Mouse (Mus musculus): ENCODE data around the gene 4931428L18Rik.

The 4931428L18Rik gene

GRCm38 (mm10) chr1:31153793-31154349 lies 68.6 kb downstream of the 4931428L18Rik start:
- DNase-seq (ENCODE audit: inconsistent age in 2 of 2, low spot score in 1 of 2), result peak; percentile 66 to 88

GRCm38 (mm10) chr1:31152799-31153426 lies 69.6 kb downstream of the 4931428L18Rik start:
- DNase-seq (ENCODE audit: inconsistent age in 2 of 2, low spot score in 1 of 2), result peak; percentile 18 to 56

GRCm38 (mm10) chr1:31150546-31150945 lies 71.9 kb downstream of the 4931428L18Rik start:
- no peak for DNase-seq (ENCODE audit: inconsistent age in 2 of 2, low spot score in 1 of 2)

DNA sequence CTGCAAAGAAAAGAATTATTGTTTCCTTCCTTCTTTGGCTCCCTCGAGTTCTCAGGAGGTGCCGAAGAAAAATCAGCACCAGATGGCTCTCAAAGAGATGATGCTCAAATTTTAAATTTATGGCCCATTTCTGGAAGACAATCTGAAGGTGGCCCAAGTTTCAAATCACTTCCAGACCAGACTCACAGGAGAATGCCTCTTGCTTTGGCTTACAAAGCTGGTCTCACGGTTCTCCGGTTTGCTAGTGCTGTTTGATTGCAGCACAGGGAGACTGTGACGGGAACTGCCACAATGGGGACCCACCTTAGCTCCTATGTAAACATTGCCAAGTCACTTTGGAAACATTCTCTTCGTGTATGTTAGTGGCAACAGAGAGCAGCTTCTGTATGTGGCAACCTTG lies 72.8 kb downstream of the 4931428L18Rik start:
- peak in 1 of 2 experiments; percentile 27 for DNase-seq (ENCODE audit: inconsistent age in 2 of 2, low spot score in 1 of 2)

- DNase-seq (ENCODE audit: inconsistent age in 2 of 2, low spot score in 1 of 2), result no peak
Measured at GRCm38 (mm10) chr1:31143571-31143970, 78.9 kb downstream of the 4931428L18Rik start.

- DNase-seq (ENCODE audit: inconsistent age in 2 of 2, low spot score in 1 of 2), result peak in 1 of 2 experiments; percentile 22
Measured at GRCm38 (mm10) chr1:31142288-31143094, 80.0 kb downstream of the 4931428L18Rik start.

- no peak for DNase-seq (ENCODE audit: inconsistent age in 2 of 2, low spot score in 1 of 2)
Measured at GRCm38 (mm10) chr1:31138387-31138786, 84.1 kb downstream of the 4931428L18Rik start.

DNA sequence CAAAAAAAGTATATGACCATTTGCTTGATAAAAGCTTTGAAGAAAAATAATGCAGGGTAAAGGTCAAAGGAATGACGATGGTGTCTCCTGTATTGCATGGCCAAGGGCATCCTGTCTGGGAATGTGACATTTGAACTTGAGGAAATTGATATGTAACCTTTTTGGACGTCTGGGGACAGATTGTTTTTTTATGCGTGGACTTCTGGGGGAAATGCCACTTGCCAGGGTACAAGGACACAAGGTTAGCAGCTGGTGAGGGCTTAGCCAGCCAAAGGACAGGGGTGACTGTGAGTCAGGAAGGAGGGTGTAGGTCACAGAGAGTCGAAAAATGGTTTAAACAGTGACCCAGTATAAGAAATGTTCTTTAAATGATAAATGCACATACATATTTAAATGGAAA lies 109.0 kb downstream of the 4931428L18Rik start:
- peak; percentile 66 to 84 for DNase-seq (ENCODE audit: inconsistent age in 2 of 2, low spot score in 1 of 2)

DNA sequence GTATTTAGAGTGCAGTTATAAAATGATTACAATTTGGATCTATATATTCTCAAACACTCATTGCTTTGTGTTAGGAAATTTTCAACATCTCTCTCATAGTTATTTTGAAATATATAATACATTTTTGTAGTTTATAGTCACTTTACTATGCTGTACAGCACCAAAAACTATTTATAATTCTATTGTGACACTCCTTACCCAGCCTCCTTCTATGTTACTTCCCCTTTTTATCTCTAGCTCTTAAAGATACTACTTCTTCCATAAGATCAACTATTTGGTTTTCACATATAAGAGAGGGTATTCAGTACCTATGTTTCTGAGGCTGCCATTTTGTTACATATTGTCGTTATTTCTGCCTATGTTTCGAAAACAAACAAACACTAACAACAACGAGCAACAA lies 114.5 kb downstream of the 4931428L18Rik start:
- DNase-seq (ENCODE audit: inconsistent age in 2 of 2, low spot score in 1 of 2), result no peak

DNA sequence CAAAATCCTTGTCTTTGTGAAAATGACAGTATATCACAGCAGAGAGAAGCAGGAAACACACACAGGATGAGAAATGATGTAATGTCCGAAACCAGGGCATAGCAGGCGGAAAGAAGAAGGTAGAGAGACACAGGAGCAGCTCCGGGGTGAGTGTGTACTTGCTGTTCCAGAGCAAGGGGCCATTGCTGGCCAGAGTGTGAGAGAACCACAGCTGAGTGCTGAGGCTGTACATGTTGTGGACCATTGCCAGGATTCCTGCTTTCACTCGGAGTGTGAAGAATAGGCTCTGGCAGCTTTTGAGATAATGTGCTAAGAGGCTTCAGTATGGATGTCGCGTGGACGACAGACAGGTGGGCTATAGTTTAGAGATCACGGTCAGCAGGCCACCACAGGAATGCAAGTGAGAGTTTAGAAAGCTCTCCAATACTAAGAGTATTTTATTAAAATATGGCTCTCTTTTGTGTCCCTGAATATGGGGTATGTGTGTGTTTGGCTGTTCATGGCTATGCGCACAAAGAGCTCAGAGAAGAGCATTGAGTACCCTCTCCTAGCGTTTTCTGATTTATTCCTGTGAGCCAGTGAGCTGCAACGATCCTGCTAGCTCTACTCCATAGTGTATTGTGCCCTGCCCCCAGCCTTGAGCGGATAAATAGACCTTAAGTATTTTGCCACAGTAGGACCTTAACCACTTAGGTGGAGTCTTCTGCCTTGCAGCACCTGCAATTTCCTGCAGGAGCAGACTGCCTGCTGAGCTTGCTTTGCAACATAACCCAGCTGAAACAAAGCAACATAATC lies 119.4 kb downstream of the 4931428L18Rik start:
- no peak for DNase-seq (ENCODE audit: inconsistent age in 2 of 2, low spot score in 1 of 2)

DNA sequence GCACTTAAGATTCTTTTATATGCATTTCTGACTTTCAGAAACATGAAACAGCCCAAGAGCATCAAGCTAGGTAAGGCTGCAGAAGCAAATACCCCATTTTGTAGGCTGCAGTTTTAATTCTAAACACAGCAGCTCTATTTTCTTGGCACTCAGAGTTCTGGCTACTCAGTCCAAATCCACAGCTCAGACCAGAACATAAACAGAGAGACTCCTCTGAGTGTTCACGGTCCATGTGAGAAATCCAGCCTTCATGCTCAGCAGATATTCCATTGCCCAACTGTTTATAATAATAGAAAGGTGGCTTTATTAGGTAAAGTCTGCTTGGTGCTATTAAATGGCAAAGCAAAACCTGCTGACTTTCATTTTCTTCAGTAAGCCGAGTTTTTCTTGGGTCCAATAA lies 120.2 kb downstream of the 4931428L18Rik start:
- no peak for DNase-seq (ENCODE audit: inconsistent age in 2 of 2, low spot score in 1 of 2)

- no peak for DNase-seq (ENCODE audit: inconsistent age in 2 of 2, low spot score in 1 of 2)
Measured at GRCm38 (mm10) chr1:31097208-31097607, 125.3 kb downstream of the 4931428L18Rik start.

DNA sequence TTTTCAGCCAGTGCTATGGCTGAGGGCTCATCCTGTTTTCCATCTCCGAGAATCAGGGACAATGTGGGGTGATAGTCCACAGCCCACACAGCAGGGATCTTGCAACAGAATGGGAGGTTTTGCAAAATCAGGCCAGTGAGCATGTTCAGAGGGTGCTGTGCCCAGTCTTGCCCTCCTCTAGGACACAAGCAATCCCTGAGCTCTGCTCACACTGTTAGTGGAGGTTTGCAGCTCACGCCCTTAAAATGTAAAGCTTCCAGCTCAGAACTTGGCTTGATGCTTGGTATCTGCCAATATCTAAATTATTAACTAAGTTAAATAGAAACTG lies 126.1 kb downstream of the 4931428L18Rik start:
- peak in 1 of 2 experiments; percentile 59 for DNase-seq (ENCODE audit: inconsistent age in 2 of 2, low spot score in 1 of 2)

DNA sequence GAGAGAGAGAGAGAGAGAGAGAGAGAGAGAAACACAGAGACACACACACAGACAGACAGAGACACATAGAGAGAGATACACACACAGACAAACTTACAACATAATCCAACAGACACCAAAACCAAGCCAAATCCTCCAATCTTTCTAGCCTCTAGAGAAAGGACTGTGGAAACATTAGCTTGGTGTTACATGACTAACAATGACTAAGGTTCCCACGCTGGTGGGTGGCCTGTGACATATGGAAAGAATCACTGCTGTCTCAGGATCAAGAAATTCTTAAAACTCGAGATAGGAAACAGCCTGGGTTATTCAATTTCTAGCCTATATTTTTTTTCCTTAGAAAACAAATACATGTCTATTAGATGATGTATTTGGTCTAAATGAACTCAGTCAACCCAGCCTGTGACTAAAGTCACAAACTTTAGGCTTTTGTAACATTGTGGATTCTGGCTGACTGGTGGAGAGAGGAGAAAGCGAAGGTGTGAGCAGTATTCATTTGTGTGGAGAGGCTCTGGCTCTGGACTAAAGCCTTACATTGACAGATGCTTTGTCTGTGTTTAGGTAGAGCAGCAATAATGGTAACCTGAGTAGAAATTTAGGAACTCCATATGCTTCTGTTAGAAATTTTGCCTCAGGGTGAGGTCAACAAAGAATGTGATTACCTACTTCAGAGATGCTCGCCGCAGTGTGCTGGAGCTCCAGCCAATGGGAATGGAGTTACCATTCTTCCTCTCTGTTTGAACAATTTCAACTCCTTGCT lies 126.6 kb downstream of the 4931428L18Rik start:
- DNase-seq (ENCODE audit: inconsistent age in 2 of 2, low spot score in 1 of 2), result no peak

DNA sequence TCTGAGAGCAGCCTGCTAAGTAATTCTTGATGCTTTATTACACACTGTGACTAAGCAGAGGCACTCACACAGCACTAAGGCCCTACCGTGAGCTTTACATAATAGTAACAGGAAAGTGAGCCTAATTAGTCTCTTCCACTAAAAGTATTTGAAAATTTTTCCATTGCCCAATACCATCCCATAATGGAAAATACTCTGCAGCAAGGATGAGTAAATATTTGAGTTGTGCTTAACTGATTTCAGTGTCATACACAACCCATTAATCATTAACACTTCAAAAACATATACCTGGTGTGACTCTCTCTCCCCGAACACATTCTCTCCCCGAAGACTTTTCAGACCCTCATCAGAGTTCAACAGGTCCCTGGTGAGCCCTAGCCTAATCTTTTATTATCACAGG lies 127.7 kb downstream of the 4931428L18Rik start:
- DNase-seq (ENCODE audit: inconsistent age in 2 of 2, low spot score in 1 of 2), result no peak

DNA sequence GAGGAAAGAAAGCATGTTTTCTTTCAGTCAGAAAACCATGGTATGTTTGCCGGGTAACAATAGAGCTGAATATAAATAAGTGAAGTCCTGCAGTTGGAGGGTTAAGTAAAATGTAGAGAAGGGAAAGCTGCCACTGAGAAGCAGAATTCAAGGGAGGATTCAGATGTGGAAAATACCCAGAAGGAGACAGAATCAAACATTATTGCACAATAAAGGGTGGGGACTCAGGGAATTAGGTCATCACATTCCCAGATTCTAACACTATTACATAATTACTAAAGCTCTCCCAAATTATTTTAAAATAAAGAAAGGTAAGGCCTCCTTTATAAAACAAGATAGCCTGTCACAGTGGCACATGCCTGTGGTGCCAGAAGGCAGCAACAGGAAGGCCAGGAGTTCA lies 128.5 kb downstream of the 4931428L18Rik start:
- DNase-seq (ENCODE audit: inconsistent age in 2 of 2, low spot score in 1 of 2), result peak in 1 of 2 experiments; percentile 79

GRCm38 (mm10) chr1:31088686-31089085 lies 133.8 kb downstream of the 4931428L18Rik start:
- no peak for DNase-seq (ENCODE audit: inconsistent age in 2 of 2, low spot score in 1 of 2)

DNA sequence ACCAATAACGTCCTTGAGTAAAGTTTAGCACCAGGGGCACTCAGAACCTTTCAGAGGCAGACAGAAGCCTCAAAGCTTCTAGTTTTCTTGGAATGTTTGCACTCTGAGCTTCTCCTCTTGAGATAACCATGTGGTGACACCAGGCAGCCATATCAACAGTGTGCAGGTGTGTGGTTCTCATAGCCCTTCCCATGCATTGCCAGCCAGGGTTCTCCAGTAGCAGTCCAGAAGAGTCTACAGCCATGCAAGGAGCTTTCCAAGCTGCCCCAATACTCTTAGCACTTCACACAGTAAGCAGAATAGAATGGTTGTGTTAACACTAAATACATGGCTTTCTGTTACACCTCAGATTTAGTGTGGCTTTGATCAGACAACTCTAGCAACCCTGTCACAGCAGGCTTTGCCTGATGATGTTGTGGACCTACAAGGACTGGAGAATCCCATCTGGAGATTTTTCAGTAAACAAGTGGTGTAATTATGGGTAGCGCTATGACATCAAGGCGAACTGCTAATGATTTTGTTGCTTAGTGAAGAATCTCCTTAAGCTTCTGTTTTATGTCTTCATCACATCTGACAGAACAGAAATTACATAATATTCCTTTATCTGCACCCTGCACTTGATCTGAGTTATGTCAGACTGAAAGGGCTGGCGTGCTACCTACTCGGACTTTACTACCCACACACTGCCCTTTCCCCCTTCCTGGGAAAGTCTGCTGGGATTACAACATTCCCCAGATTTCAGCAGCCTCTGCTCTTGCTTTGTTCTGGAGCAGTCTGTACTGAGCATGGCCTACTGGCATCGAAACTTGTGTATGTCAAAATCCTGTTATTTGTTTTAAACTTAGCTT lies 149.7 kb downstream of the 4931428L18Rik start:
- DNase-seq (ENCODE audit: inconsistent age in 2 of 2, low spot score in 1 of 2), result peak; percentile 10 to 55

DNA sequence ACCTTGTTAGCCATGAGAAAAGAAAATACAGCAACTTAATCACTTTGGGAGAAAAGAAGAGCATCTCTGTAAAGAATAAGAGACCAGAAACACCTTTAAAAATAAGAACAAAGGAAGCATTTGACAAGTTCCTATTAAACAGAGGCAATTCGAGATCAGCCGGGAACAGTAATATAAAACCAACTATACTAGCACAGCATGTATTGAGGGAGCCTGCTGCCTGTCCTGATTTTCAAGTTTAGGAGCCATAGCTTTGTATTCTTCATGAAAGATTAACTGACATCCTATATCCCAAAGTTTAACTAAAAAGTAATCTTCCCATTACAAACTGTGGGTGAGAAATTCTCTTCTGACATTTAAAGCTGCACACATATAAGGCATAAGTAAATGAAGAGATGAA lies 151.3 kb downstream of the 4931428L18Rik start:
- DNase-seq (ENCODE audit: inconsistent age in 2 of 2, low spot score in 1 of 2), result no peak
